Mouse (Mus musculus): ENCODE data around the gene Foxred1. TPM values are rescaled to one million over a fixed set of nuclear protein-coding genes. Genes with fewer than 3 reads are reported as not detected.

Foxred1 gene
- polyA plus RNA-seq, 1 experiment = 14.4 TPM

- peaks cover under 1% of the 10 kb centered on the region for H3K79me3 ChIP-seq (ENCODE audit: low read depth)
- TF ChIP-seq MYOD1 (IDR thresholded peaks at IDR 0.05; ENCODE audit: control insufficient read depth, insufficient read length, low read depth) (no peak), USF1 (IDR thresholded peaks at IDR 0.05; ENCODE audit: low read depth) (no peak), CTCF (IDR thresholded peaks at IDR 0.05; ENCODE audit: control insufficient read depth, insufficient read depth, insufficient read length) (no peak), MAX (IDR thresholded peaks at IDR 0.05) (no peak), CEBPB (IDR thresholded peaks at IDR 0.05; ENCODE audit: low read depth) (no peak), FOSL1 (IDR thresholded peaks at IDR 0.05; ENCODE audit: insufficient read depth, low read length, poor library complexity, severe bottlenecking) (no peak), MYOG (IDR thresholded peaks at IDR 0.05; ENCODE audit: control insufficient read depth, extremely low read depth, insufficient read length) (no peak)
- no peak overlapping the region for H3ac ChIP-seq (ENCODE audit: control insufficient read depth, insufficient read length, low read depth)
- no peak overlapping the region for H3K4me3 ChIP-seq (ENCODE audit: insufficient read depth, poor library complexity, severe bottlenecking)
- H3K36me3 ChIP-seq (ENCODE audit: control insufficient read depth, insufficient read depth) = peaks cover 72% of the 10 kb centered on the region
- H3K27me3 ChIP-seq (ENCODE audit: control insufficient read depth, insufficient read depth, insufficient read length) = no peaks in the 10 kb centered on the region
- peaks cover 7% of the 10 kb centered on the region for H3K79me2 ChIP-seq (ENCODE audit: control insufficient read depth, insufficient read depth)
Observed at GRCm38 (mm10) chr9:35217963-35218362, 7.1 kb upstream of the Foxred1 start.

- H3K4me3 ChIP-seq (ENCODE audit: insufficient read depth, poor library complexity, severe bottlenecking) = peak overlapping the region; percentile 80
- peak overlapping the region; percentile 73 for H3ac ChIP-seq (ENCODE audit: control insufficient read depth, insufficient read length, low read depth)
- no peaks in the 10 kb centered on the region for H3K27me3 ChIP-seq (ENCODE audit: control insufficient read depth, insufficient read depth, insufficient read length)
- H3K79me2 ChIP-seq (ENCODE audit: control insufficient read depth, insufficient read depth) = peaks cover 26% of the 10 kb centered on the region
- peaks cover 55% of the 10 kb centered on the region for H3K36me3 ChIP-seq (ENCODE audit: control insufficient read depth, insufficient read depth)
- no peak for TF ChIP-seq CTCF (IDR thresholded peaks at IDR 0.05; ENCODE audit: control insufficient read depth, insufficient read depth, insufficient read length)
- TF ChIP-seq MYOG (IDR thresholded peaks at IDR 0.05; ENCODE audit: control insufficient read depth, extremely low read depth, insufficient read length) = no peak
- no peak for TF ChIP-seq FOSL1 (IDR thresholded peaks at IDR 0.05; ENCODE audit: insufficient read depth, low read length, poor library complexity, severe bottlenecking)
- no peak for TF ChIP-seq CEBPB (IDR thresholded peaks at IDR 0.05; ENCODE audit: low read depth)
- no peak for TF ChIP-seq USF1 (IDR thresholded peaks at IDR 0.05; ENCODE audit: low read depth)
- no peak for TF ChIP-seq MYOD1 (IDR thresholded peaks at IDR 0.05; ENCODE audit: control insufficient read depth, insufficient read length, low read depth)
- TF ChIP-seq MAX (IDR thresholded peaks at IDR 0.05) = peak; percentile 49
- H3K79me3 ChIP-seq (ENCODE audit: low read depth) = peaks cover 16% of the 10 kb centered on the region
Observed at GRCm38 (mm10) chr9:35211573-35212511, 987 bp upstream of the Foxred1 start.

- no peak overlapping the region for H3K4me3 ChIP-seq (ENCODE audit: insufficient read depth, poor library complexity, severe bottlenecking)
- TF ChIP-seq FOSL1 (IDR thresholded peaks at IDR 0.05; ENCODE audit: insufficient read depth, low read length, poor library complexity, severe bottlenecking) = no peak
- no peak for TF ChIP-seq MYOG (IDR thresholded peaks at IDR 0.05; ENCODE audit: control insufficient read depth, extremely low read depth, insufficient read length)
- no peak for TF ChIP-seq MAX (IDR thresholded peaks at IDR 0.05)
- no peak for TF ChIP-seq CEBPB (IDR thresholded peaks at IDR 0.05; ENCODE audit: low read depth)
- TF ChIP-seq MYOD1 (IDR thresholded peaks at IDR 0.05; ENCODE audit: control insufficient read depth, insufficient read length, low read depth) = no peak
- no peak for TF ChIP-seq CTCF (IDR thresholded peaks at IDR 0.05; ENCODE audit: control insufficient read depth, insufficient read depth, insufficient read length)
- peaks cover 2% of the 10 kb centered on the region for H3K79me2 ChIP-seq (ENCODE audit: control insufficient read depth, insufficient read depth)
- peaks cover 27% of the 10 kb centered on the region for H3K36me3 ChIP-seq (ENCODE audit: control insufficient read depth, insufficient read depth)
- H3K27me3 ChIP-seq (ENCODE audit: control insufficient read depth, insufficient read depth, insufficient read length) = no peaks in the 10 kb centered on the region
- H3K79me3 ChIP-seq (ENCODE audit: low read depth) = no peaks in the 10 kb centered on the region
- H3ac ChIP-seq (ENCODE audit: control insufficient read depth, insufficient read length, low read depth) = no peak overlapping the region
Observed at GRCm38 (mm10) chr9:35204421-35204820, 6.4 kb downstream of the Foxred1 start.

- Histone ChIP-seq H3K36me3 (ENCODE audit: control insufficient read depth, insufficient read depth) (peaks cover 24% of the 10 kb centered on the region), H3K79me2 (ENCODE audit: control insufficient read depth, insufficient read depth) (peaks cover 11% of the 10 kb centered on the region), H3K79me3 (ENCODE audit: low read depth) (no peaks in the 10 kb centered on the region), H3K4me3 (ENCODE audit: insufficient read depth, poor library complexity, severe bottlenecking) (no peak overlapping the region), H3ac (ENCODE audit: control insufficient read depth, insufficient read length, low read depth) (no peak overlapping the region), H3K27me3 (ENCODE audit: control insufficient read depth, insufficient read depth, insufficient read length) (no peaks in the 10 kb centered on the region)
- no peak for TF ChIP-seq MYOD1 (IDR thresholded peaks at IDR 0.05; ENCODE audit: control insufficient read depth, insufficient read length, low read depth)
- no peak for TF ChIP-seq CEBPB (IDR thresholded peaks at IDR 0.05; ENCODE audit: low read depth)
- TF ChIP-seq CTCF (IDR thresholded peaks at IDR 0.05; ENCODE audit: control insufficient read depth, insufficient read depth, insufficient read length) = no peak
- TF ChIP-seq USF1 (IDR thresholded peaks at IDR 0.05; ENCODE audit: low read depth) = no peak
- TF ChIP-seq MYOG (IDR thresholded peaks at IDR 0.05; ENCODE audit: control insufficient read depth, extremely low read depth, insufficient read length) = no peak
- TF ChIP-seq MAX (IDR thresholded peaks at IDR 0.05) = no peak
- no peak for TF ChIP-seq FOSL1 (IDR thresholded peaks at IDR 0.05; ENCODE audit: insufficient read depth, low read length, poor library complexity, severe bottlenecking)
Observed at GRCm38 (mm10) chr9:35203536-35203935, 7.3 kb downstream of the Foxred1 start.

- Histone ChIP-seq H3K79me3 (ENCODE audit: low read depth) (no peaks in the 10 kb centered on the region), H3ac (ENCODE audit: control insufficient read depth, insufficient read length, low read depth) (no peak overlapping the region), H3K27me3 (ENCODE audit: control insufficient read depth, insufficient read depth, insufficient read length) (no peaks in the 10 kb centered on the region), H3K79me2 (ENCODE audit: control insufficient read depth, insufficient read depth) (peaks cover 14% of the 10 kb centered on the region), H3K36me3 (ENCODE audit: control insufficient read depth, insufficient read depth) (peaks cover 3% of the 10 kb centered on the region), H3K4me3 (ENCODE audit: insufficient read depth, poor library complexity, severe bottlenecking) (no peak overlapping the region)
- TF ChIP-seq USF1 (IDR thresholded peaks at IDR 0.05; ENCODE audit: low read depth) (no peak), FOSL1 (IDR thresholded peaks at IDR 0.05; ENCODE audit: insufficient read depth, low read length, poor library complexity, severe bottlenecking) (no peak), MYOD1 (IDR thresholded peaks at IDR 0.05; ENCODE audit: control insufficient read depth, insufficient read length, low read depth) (no peak), MYOG (IDR thresholded peaks at IDR 0.05; ENCODE audit: control insufficient read depth, extremely low read depth, insufficient read length) (no peak), CTCF (IDR thresholded peaks at IDR 0.05; ENCODE audit: control insufficient read depth, insufficient read depth, insufficient read length) (no peak), MAX (IDR thresholded peaks at IDR 0.05) (no peak), CEBPB (IDR thresholded peaks at IDR 0.05; ENCODE audit: low read depth) (no peak)
Observed at GRCm38 (mm10) chr9:35200529-35201060, 10.3 kb downstream of the Foxred1 start.
